Mouse (Mus musculus): ENCODE measurements around the gene Tbc1d14. TPM values are rescaled to one million over a fixed set of nuclear protein-coding genes. Genes with fewer than 3 reads are reported as not detected.
A peak's percentile ranks its signal among the peaks of the same experiment; 100 is the strongest.

The Tbc1d14 gene
- polyA plus RNA-seq, 1 experiment from 2014 or later, result 16.8 TPM

DNA sequence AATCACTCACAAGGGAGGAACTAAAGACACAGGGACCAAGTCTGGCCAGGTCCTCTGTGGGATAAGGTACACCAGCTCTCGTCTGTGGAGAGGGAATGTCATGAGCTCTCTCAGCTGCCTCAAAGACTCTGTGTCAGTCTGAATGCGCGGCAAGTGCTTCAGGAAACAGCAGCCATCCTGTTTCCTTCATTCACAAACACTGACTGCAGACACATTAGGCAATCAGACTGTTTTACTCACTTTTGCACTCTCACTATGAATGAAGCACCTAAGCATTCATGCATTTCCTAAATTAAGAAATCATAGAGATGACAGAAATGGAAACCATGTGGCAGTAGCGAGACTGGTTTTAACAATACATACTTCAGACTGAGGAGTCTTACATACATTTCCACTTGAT lies 25.3 kb upstream of the Tbc1d14 start:
- no peaks in the 10 kb centered on the region for H3K4me1 ChIP-seq (replicated peaks; ENCODE audit: control insufficient read depth, insufficient read depth, low read length)
- no peaks in the 10 kb centered on the region for H3K9me3 ChIP-seq (ENCODE audit: control insufficient read depth)
- H3K27ac ChIP-seq (ENCODE audit: low read depth, low read length), result no peak overlapping the region
- no peak for TF ChIP-seq CTCF (IDR thresholded peaks at IDR 0.05; ENCODE audit: low read depth)
- H3K4me2 ChIP-seq (replicated peaks; ENCODE audit: low read depth), result no peak overlapping the region
- H3K9ac ChIP-seq (ENCODE audit: low read depth, low read length), result no peak overlapping the region
- peaks cover 50% of the 10 kb centered on the region for H3K36me3 ChIP-seq (ENCODE audit: control insufficient read depth, insufficient read depth)
- H3K4me3 ChIP-seq (ENCODE audit: low read depth, low read length), result no peak overlapping the region
- 51% methylated on average over 4 of the region's 4 CpGs for WGBS
- no peak for ATAC-seq
- H3K27me3 ChIP-seq (replicated peaks; ENCODE audit: control insufficient read depth, insufficient read depth, low read length), result no peaks in the 10 kb centered on the region

GRCm38 (mm10) chr5:36614124-36614523 lies 21.0 kb upstream of the Tbc1d14 start:
- Histone ChIP-seq H3K4me2 (replicated peaks; ENCODE audit: low read depth) (no peak overlapping the region), H3K27ac (ENCODE audit: low read depth, low read length) (no peak overlapping the region), H3K27me3 (replicated peaks; ENCODE audit: control insufficient read depth, insufficient read depth, low read length) (no peaks in the 10 kb centered on the region), H3K4me1 (replicated peaks; ENCODE audit: control insufficient read depth, insufficient read depth, low read length) (no peaks in the 10 kb centered on the region; the same call in 1 of the 2 replicates), H3K9me3 (ENCODE audit: control insufficient read depth) (no peaks in the 10 kb centered on the region), H3K36me3 (ENCODE audit: control insufficient read depth, insufficient read depth) (peaks cover 65% of the 10 kb centered on the region), H3K9ac (ENCODE audit: low read depth, low read length) (no peak overlapping the region), H3K4me3 (ENCODE audit: low read depth, low read length) (no peak overlapping the region)
- 88% methylated on average over 4 of the region's 4 CpGs for WGBS
- ATAC-seq, result no peak
- TF ChIP-seq CTCF (IDR thresholded peaks at IDR 0.05; ENCODE audit: low read depth), result no peak

DNA sequence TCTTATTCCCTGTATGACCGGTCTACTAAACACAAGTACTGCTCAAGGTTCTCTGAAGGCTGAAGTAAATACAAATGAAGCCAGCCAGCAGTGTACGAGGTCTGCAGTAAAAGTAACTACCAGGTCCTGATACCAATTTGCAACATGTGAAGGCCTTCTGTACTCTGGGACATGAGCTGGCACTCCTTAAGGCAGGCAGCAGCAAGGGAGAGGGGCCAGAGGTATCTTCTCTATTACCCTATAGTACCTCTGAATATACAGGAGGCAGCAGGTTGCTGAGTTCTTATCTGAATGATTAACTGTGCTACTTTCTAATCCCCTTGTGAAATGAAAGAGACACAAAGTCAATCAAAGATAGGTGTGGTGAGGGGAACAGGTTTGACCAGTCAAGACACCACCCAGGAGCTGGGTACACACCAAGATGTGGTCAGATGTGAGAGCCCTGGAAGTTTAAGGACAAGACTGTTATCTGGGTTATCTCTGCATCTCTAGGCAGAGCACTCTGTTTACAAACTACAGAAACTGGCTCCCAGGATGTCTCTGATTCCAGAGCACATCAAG lies 15.9 kb upstream of the Tbc1d14 start:
- WGBS, result 66% methylated on average over 2 of the region's 2 CpGs
- TF ChIP-seq CTCF (IDR thresholded peaks at IDR 0.05; ENCODE audit: low read depth), result no peak
- H3K36me3 ChIP-seq (ENCODE audit: control insufficient read depth, insufficient read depth), result peaks cover 65% of the 10 kb centered on the region
- no peak overlapping the region for H3K9ac ChIP-seq (ENCODE audit: low read depth, low read length)
- H3K27ac ChIP-seq (ENCODE audit: low read depth, low read length), result no peak overlapping the region
- ATAC-seq, result peak; percentile 62
- H3K27me3 ChIP-seq (replicated peaks; ENCODE audit: control insufficient read depth, insufficient read depth, low read length), result no peaks in the 10 kb centered on the region
- H3K4me1 ChIP-seq (replicated peaks; ENCODE audit: control insufficient read depth, insufficient read depth, low read length), result no peaks in the 10 kb centered on the region; the same call in 1 of the 2 replicates
- no peaks in the 10 kb centered on the region for H3K9me3 ChIP-seq (ENCODE audit: control insufficient read depth)
- no peak overlapping the region for H3K4me3 ChIP-seq (ENCODE audit: low read depth, low read length)
- H3K4me2 ChIP-seq (replicated peaks; ENCODE audit: low read depth), result no peak overlapping the region

DNA sequence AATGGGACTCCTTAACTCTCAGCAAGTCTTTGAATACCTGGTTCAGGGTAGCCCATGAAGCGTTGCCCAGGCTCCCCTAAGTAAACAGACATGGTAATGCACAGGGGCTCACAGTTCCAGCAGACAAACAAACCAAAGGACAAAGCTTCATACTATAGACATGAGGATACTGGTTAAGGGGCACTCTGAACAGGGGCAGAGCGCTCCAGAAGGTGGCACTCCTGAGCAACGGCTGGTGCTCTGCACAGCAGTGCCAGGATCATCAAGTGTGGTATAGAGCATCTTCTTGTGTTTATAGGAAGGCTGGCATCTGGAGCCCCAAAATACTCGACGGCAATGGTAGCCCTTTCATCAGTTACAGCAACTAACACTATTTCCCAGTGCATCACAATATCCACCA lies 10.0 kb upstream of the Tbc1d14 start:
- no peaks in the 10 kb centered on the region for H3K4me1 ChIP-seq (replicated peaks; ENCODE audit: control insufficient read depth, insufficient read depth, low read length)
- no peaks in the 10 kb centered on the region for H3K27me3 ChIP-seq (replicated peaks; ENCODE audit: control insufficient read depth, insufficient read depth, low read length)
- 0 out of 2 replicates have a peak, but pooled peaks have one; percentile 25 for ATAC-seq
- H3K27ac ChIP-seq (ENCODE audit: low read depth, low read length), result no peak overlapping the region
- H3K36me3 ChIP-seq (ENCODE audit: control insufficient read depth, insufficient read depth), result peaks cover 79% of the 10 kb centered on the region
- peak; percentile 83 for TF ChIP-seq CTCF (IDR thresholded peaks at IDR 0.05; ENCODE audit: low read depth)
- no peak overlapping the region for H3K9ac ChIP-seq (ENCODE audit: low read depth, low read length)
- H3K4me2 ChIP-seq (replicated peaks; ENCODE audit: low read depth), result no peak overlapping the region
- 79% methylated on average over 5 of the region's 5 CpGs for WGBS
- no peaks in the 10 kb centered on the region for H3K9me3 ChIP-seq (ENCODE audit: control insufficient read depth)
- no peak overlapping the region for H3K4me3 ChIP-seq (ENCODE audit: low read depth, low read length)

- no peaks in the 10 kb centered on the region for H3K27me3 ChIP-seq (replicated peaks; ENCODE audit: control insufficient read depth, insufficient read depth, low read length)
- TF ChIP-seq CTCF (IDR thresholded peaks at IDR 0.05; ENCODE audit: low read depth), result no peak
- H3K4me3 ChIP-seq (ENCODE audit: low read depth, low read length), result no peak overlapping the region
- H3K4me2 ChIP-seq (replicated peaks; ENCODE audit: low read depth), result no peak overlapping the region
- H3K36me3 ChIP-seq (ENCODE audit: control insufficient read depth, insufficient read depth), result peaks cover 70% of the 10 kb centered on the region
- no peaks in the 10 kb centered on the region for H3K9me3 ChIP-seq (ENCODE audit: control insufficient read depth)
- no peak overlapping the region for H3K27ac ChIP-seq (ENCODE audit: low read depth, low read length)
- 95% methylated on average over 9 of the region's 9 CpGs for whole genome bisulfite sequencing
- H3K4me1 ChIP-seq (replicated peaks; ENCODE audit: control insufficient read depth, insufficient read depth, low read length), result no peaks in the 10 kb centered on the region
- ATAC-seq, result no peak
- no peak overlapping the region for H3K9ac ChIP-seq (ENCODE audit: low read depth, low read length)
These were observed 9.0 kb upstream of the Tbc1d14 start for GRCm38 (mm10) chr5:36602028-36602427.

GRCm38 (mm10) chr5:36601492-36601891 lies 8.4 kb upstream of the Tbc1d14 start:
- no peak overlapping the region for H3K9ac ChIP-seq (ENCODE audit: low read depth, low read length)
- peaks cover 65% of the 10 kb centered on the region for H3K36me3 ChIP-seq (ENCODE audit: control insufficient read depth, insufficient read depth)
- ATAC-seq, result no peak
- H3K4me3 ChIP-seq (ENCODE audit: low read depth, low read length), result no peak overlapping the region
- WGBS, result 88% methylated on average over 7 of the region's 7 CpGs
- no peak overlapping the region for H3K4me2 ChIP-seq (replicated peaks; ENCODE audit: low read depth)
- no peaks in the 10 kb centered on the region for H3K4me1 ChIP-seq (replicated peaks; ENCODE audit: control insufficient read depth, insufficient read depth, low read length)
- no peak for TF ChIP-seq CTCF (IDR thresholded peaks at IDR 0.05; ENCODE audit: low read depth)
- H3K27me3 ChIP-seq (replicated peaks; ENCODE audit: control insufficient read depth, insufficient read depth, low read length), result no peaks in the 10 kb centered on the region
- H3K9me3 ChIP-seq (ENCODE audit: control insufficient read depth), result no peaks in the 10 kb centered on the region
- no peak overlapping the region for H3K27ac ChIP-seq (ENCODE audit: low read depth, low read length)

GRCm38 (mm10) chr5:36598883-36599282 lies 5.8 kb upstream of the Tbc1d14 start:
- no peaks in the 10 kb centered on the region for H3K9me3 ChIP-seq (ENCODE audit: control insufficient read depth)
- H3K4me3 ChIP-seq (ENCODE audit: low read depth, low read length), result no peak overlapping the region
- H3K27me3 ChIP-seq (replicated peaks; ENCODE audit: control insufficient read depth, insufficient read depth, low read length), result no peaks in the 10 kb centered on the region
- no peak for TF ChIP-seq CTCF (IDR thresholded peaks at IDR 0.05; ENCODE audit: low read depth)
- peaks cover 40% of the 10 kb centered on the region for H3K36me3 ChIP-seq (ENCODE audit: control insufficient read depth, insufficient read depth)
- H3K4me2 ChIP-seq (replicated peaks; ENCODE audit: low read depth), result no peak overlapping the region
- 78% methylated on average over 1 of the region's 1 CpGs for WGBS
- H3K27ac ChIP-seq (ENCODE audit: low read depth, low read length), result no peak overlapping the region
- H3K4me1 ChIP-seq (replicated peaks; ENCODE audit: control insufficient read depth, insufficient read depth, low read length), result no peaks in the 10 kb centered on the region
- no peak overlapping the region for H3K9ac ChIP-seq (ENCODE audit: low read depth, low read length)
- no peak for ATAC-seq
